Mouse (Mus musculus): Measurements from ENCODE around the gene Ppox.

GRCm38 (mm10) chr1:171280250-171280915 is 603 bp downstream of the Ppox start:
- TF ChIP-seq POLR2A (IDR thresholded peaks at IDR 0.05; ENCODE audit: low read depth, low read length) (no peak), CTCF (conservative IDR thresholded peaks at IDR 0.05; ENCODE audit: insufficient read depth, insufficient read length, low read depth, low read length) (no peak)

Data from kidney, adult 2 months (tissue).